Mouse (Mus musculus): Measurements from ENCODE around the gene Cxcl9. TPM values are rescaled to one million over a fixed set of nuclear protein-coding genes. Genes with fewer than 3 reads are reported as not detected.

The Cxcl9 gene
- 0.16 TPM for polyA plus RNA-seq (2017; shearing (Covaris generic))

GRCm38 (mm10) chr5:92327929-92328328 is at the start of gene Cxcl9:
Gene Cxcl9, minus strand, starts transcription at chr5:92328079.

DNA sequence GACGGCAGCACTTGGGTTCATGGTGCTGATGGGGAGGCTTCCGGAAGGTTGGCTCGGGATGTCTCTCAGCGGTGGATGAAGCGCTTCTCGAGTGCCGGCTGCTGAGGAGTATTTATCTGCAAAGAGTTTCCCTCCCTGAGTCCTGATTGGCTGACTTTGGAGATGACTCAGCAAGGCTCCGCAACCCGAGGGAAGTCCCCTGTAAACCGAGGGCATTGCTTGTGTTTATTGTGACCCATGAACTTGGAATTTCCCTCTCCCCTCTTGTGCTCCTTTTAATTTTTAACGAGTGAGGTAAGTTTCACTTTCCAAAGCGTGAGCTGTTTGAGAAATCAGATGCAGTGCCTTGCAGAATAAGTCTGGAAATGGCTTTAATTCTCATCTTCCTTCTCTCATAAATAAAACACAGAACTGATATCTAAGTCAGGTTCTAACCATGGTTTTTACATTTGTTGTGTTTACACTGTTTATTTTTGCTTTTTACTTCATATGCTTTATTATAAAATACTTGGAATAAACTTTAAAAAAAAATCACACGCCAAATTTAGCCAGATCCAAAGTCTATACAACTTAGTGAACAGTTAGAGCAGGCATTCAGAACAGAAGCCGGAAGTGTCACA is 21.0 kb upstream of the Cxcl9 start, which contains the start of gene Cxcl10:
Cxcl10 (minus strand) TSS at position 96 of the 620 bp plus-strand sequence.

GRCm38 (mm10) chr5:92331635-92332338 is 3.9 kb upstream of the Cxcl9 start, which contains the start of gene Art3:
Gene Art3, plus strand, starts transcription at chr5:92331827.

DNA sequence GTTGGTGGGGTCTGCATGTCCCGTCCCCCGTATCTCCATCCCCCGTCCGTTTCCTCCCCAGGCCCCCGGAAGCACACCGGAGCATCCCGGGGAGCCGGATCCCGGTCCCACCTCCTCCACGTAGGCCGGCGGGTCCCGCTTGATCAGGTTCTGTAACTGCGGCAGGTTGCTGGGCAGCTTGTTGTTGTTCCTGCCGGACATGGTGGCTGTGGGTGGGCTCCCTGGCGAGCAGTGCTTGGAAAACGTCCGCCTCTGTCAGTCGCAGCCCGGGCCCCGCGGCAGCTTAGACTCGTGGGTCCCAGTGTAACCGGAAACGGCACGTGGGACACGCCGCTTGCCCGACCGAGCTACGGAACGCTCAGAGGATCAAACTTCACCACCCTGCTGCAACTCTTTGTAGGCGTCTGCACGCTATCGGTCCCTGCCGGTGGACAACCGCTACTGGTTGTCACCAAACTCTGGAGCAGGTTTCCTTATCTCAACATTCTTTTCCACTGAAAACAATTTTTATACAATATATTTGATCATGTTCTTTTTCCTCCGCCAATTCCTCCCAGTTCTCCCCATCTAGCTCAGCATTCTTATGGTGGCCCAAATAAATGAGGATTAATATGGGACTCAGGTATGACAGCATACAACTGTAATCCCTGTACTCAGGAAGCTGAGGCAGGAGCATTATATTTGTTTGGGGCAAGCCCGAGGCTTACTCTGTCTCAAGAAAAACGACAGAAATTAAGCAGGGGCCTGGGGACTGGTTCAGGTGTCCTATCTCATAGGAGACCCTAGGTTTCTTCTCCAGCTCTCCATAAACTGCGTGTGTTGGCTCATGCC is 18.0 kb downstream of the Cxcl9 start, which contains the start of gene Sdad1:
Sdad1 (minus strand) TSS at position 799 of the 831 bp plus-strand sequence.

GRCm38 (mm10) chr5:92277437-92278394 is 50.2 kb downstream of the Cxcl9 start, which contains the start of gene Naaa:
Gene Naaa, minus strand, starts transcription at chr5:92278170.

Other genes starting within 250 kb of the Cxcl9 start
- 205 TPM for gene G3bp2, start 244.4 kb downstream of the Cxcl9 start, polyA plus RNA-seq (2017; shearing (Covaris generic))
- 57.0 TPM for gene Uso1, start 190.1 kb downstream of the Cxcl9 start, polyA plus RNA-seq (2017; shearing (Covaris generic))
- not detected for gene U90926, start 112.7 kb downstream of the Cxcl9 start, polyA plus RNA-seq (2017; shearing (Covaris generic))
- 0.50 TPM for gene Ppef2, start 71.8 kb downstream of the Cxcl9 start, polyA plus RNA-seq (2017; shearing (Covaris generic))
- 12.7 TPM for gene Naaa, start 49.9 kb downstream of the Cxcl9 start, polyA plus RNA-seq (2017; shearing (Covaris generic))
- gene Sdad1, start 17.6 kb downstream of the Cxcl9 start, polyA plus RNA-seq (2017; shearing (Covaris generic)) = 48.7 TPM
- 8.9 TPM for gene Art3, start 3.7 kb upstream of the Cxcl9 start, polyA plus RNA-seq (2017; shearing (Covaris generic))
- 29.7 TPM for gene Cxcl10, start 20.8 kb upstream of the Cxcl9 start, polyA plus RNA-seq (2017; shearing (Covaris generic))
- gene Nup54, start 107.1 kb upstream of the Cxcl9 start, polyA plus RNA-seq (2017; shearing (Covaris generic)) = 40.7 TPM
- gene Scarb2, start 178.8 kb upstream of the Cxcl9 start, polyA plus RNA-seq (2017; shearing (Covaris generic)) = 19.6 TPM
- gene Fam47e, start 227.0 kb upstream of the Cxcl9 start, polyA plus RNA-seq (2017; shearing (Covaris generic)) = not detected